Mouse (Mus musculus): Measurements from ENCODE around the gene Plk1.

The Plk1 gene

DNA sequence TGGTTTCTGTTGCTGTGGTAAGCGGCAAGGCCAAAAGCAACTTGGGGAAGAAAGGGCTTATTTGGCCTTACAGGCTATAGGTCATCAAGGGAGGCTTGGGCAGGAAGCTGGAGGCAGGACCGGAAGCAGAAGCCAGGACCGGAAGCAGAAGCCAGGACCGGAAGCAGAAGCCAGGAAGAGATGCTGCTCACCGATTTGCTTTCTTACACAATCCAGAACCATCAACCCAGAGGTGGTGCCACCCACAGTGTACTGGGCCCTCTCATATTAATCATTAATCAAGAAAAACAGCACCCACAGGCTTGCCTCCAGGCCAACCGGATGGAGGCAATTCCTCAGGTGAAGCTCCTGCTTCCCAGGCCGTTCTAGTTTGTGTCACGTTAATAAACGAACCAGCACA is 37.5 kb downstream of the Plk1 start:
- DNase-seq, result peak; percentile 64

DNA sequence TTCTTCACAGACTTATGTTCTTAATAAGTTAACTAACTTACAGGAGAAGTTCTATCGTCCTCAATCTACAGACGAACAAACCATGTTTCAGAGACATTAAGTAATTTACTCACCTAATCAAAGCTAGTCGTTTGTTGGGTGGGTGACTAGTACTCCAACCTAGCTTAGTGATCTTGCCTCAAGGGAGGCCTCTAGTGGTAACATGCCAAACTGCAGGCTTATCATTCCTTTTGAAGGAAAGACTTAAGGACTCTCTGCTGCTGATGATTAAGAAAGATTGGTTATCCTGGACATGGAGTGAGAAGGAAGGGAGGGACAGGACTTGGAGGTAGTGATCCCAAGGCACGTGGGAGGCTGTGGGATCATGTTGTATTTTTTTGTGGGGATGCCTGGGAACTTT is 38.1 kb downstream of the Plk1 start:
- DNase-seq, result peak; percentile 28

DNA sequence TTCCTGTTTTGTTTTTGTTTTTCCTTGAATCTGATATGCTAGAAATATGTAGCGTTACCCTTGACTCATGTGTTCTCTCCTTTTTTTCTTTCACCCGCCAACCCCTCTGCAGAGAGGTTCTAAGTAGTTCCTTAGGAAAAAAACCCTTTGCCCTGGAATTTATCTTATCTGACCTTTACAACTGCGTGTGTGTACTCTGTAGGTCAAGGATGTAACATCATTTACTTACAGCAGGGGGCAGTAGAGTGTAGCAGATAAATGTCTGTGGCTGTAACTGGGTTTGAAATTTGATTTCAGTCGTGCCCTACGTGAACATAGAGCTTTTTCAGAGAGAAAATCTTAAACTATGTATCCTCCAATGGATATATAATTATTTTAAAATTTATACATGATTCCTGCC is 40.1 kb downstream of the Plk1 start:
- no peak for DNase-seq

DNA sequence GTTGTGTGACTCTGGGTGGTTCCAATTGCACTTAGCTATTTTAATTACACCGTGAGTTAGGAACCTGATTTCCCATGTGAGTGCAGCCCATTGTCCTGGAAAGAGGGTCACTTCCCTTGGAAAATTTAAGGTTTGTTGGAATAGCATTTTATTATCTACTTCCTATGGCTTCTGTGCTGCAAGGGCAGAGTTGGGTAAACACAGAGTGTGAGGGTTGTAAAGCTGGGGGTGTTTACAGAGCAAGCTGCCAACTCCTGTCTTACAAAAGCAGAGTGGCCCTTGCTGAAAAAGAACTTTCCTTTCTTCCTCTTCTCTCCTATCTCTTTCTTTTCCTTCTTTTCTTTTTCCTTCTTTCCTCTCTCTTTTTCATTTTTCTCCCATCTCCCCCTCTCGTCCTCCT is 44.7 kb downstream of the Plk1 start:
- no peak for DNase-seq

DNA sequence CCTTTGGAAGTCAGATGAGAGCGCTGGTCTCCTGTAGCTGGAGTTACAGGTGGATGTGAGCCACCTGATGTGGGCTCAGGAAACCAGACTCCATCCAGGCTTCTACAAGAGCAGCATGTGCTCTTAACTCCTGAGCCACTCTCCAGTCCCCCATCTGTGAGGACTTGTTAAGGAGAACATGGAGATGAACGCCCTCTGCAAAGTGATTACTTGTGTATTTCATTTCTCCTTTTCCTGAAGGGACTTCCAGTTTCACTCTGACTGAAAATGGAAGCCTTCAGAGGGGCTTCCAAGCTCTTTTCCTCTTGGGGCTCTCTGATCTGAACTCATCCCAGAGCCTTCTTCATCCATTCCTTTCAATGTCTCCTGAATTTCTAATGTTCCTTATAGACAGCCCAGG is 46.9 kb downstream of the Plk1 start:
- no peak for DNase-seq

DNA sequence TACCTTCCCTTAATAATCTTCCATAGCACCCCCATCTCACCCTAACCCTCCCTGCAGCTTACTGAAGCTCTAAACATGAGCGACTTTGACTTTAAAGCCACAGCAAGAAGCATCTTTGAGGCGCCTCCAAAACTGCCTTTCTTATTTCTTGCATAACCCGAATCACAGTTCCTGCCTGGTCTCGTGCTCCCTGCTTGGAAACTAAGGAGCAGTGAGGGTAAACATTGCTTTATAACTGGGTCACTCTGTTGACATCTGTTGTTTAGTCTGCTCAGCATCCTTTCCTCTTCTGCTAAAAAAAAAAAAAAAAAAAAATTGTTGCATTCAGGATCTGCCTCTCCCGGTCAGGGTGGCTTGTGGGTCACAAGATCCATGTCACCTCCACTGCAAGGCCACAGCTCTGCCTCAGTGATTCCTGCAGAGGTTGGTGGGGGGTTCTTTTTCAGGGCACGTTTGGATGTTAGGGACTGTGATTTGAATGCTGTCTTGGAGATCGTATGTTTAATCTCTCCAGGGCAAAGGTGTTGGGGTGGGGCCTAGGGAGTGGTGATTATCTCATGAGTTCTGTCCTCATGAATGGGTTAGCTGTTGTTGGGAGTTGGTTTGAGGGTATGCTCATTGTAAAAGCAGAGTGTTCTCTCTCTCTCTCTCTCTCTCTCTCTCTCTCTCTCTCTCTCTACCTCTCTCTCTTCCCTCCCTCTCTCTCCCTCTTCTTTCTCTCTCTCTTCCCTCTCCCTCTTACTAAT is 49.2 kb downstream of the Plk1 start:
- no peak for DNase-seq

DNA sequence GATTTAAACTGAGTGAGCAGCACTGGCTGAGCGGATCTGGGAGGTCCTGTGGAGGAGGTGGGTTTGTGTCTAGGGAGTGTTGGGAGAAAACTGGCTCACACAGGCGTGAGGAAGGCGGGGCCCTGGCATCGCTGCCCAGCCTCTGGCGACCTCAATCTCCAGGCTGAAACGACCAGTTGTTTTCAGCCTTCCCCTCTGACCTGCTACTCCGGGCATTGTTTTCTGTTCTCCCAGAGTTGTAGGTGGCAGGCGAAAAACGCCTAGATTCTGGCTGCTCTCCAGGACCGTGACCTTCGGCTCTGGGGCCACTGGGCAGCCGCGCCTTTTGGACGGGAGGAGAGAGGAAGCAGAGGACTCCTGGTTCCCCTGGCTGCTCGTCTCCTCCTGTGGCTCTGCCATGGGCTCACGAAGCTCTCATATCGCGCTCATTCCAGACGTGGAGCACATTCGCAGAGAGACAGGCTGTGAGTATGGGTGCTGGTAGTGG is 60.1 kb downstream of the Plk1 start, which contains the start of gene Chp2:
Chp2 (plus strand) TSS at position 182 of the 487 bp plus-strand sequence.
- DNase-seq, result peak; percentile 19

All from kidney, adult 11 months (tissue).